Mouse (Mus musculus) bone marrow, adult 2 months (tissue): ENCODE measurements at regions not wholly inside any gene's neighbourhood (a gene's known extent, or its start where the extent isn't known, plus 50 kb on each side); places are given as distances from the start of the nearest gene placed in this dataset.

Experiments used
- H3K27ac ChIP-seq: fragments of 200-500 bp; 2 replicates; pipeline ENCODE4 v1.5.1; 2012; ENCODE audit warnings: low read depth, mild to moderate bottlenecking, control low read depth, inconsistent platforms, low read length; ENCODE audit not compliant: control insufficient read depth, poor library complexity, insufficient read depth
- H3K4me1 ChIP-seq: fragments of 200-500 bp; 2 replicates; pipeline ENCODE4 v1.6.1; 2011; ENCODE audit warnings: low read length; ENCODE audit not compliant: control insufficient read depth, insufficient read depth
- H3K4me3 ChIP-seq: fragments of 200-500 bp; replicated peaks from 2 replicates; pipeline ENCODE3; 2011; ENCODE audit warnings: mild to moderate bottlenecking, low read depth, low read length, control low read depth; ENCODE audit not compliant: control insufficient read depth
- CTCF ChIP-seq: fragments of 200-500 bp; IDR thresholded peaks from 2 replicates; pipeline ENCODE4 v1.5.1; 2011; ENCODE audit warnings: low read length, control low read depth; ENCODE audit not compliant: control insufficient read depth, insufficient read depth
- POLR2A ChIP-seq: fragments of 200-500 bp; IDR thresholded peaks from 2 replicates; pipeline ENCODE4 v1.6.1; 2011; ENCODE audit warnings: low read depth, mild to moderate bottlenecking, control low read depth, low read length, borderline replicate concordance; ENCODE audit not compliant: control insufficient read depth
- whole genome bisulfite sequencing: fragments of 180-500 bp; shearing (Covaris S2); methylation state at CpG from one replicate; pipeline ENCODE4 v1.1.7; 2018; 5-methylcytosine and 5-hydroxymethylcytosine counted together

DNA sequence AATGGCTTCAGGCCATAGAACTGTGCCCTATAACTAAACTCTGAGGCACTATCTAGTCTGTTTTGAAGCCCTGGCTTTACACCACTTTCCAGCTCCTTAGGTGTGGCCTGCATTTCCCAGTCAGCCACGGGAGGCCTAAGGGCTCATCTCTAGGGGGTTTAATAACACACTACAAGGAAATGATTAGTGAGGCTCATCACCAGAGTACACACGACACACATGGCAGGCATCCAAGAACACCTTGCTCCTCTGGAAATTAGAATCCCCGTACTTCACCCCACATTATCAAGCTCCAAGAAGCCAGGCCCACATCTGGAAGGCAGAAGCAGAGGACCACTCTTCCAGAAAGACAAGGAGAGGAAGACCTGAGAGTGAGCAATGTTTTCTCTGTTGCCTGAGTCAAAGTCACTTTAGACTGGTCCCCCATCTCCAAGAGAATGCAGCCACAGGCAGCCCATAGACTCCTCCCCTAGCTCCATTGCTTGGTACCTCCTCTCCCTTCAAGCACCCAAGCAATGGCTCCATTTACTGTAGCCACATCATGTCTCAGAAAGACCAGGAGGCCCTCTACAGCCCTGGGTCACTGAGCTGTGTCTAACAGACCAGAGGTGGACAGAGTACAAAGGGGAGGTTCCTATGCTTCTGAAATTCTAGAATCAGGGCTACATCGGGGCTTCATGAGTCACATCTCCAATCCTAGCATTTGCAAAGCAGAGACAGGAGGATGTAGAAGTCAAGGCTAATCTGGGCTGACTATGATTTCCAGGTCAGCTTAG, 204.0 kb upstream of the Spdye4c start:
- Histone ChIP-seq H3K27ac (no peak overlapping the region), H3K4me3 (no peak overlapping the region), H3K4me1 (no peaks in the 10 kb centered on the region; the same call in 1 of the 2 replicates)
- WGBS: 68% methylated on average over 4 of the region's 4 CpGs
- TF ChIP-seq CTCF: no peak

DNA sequence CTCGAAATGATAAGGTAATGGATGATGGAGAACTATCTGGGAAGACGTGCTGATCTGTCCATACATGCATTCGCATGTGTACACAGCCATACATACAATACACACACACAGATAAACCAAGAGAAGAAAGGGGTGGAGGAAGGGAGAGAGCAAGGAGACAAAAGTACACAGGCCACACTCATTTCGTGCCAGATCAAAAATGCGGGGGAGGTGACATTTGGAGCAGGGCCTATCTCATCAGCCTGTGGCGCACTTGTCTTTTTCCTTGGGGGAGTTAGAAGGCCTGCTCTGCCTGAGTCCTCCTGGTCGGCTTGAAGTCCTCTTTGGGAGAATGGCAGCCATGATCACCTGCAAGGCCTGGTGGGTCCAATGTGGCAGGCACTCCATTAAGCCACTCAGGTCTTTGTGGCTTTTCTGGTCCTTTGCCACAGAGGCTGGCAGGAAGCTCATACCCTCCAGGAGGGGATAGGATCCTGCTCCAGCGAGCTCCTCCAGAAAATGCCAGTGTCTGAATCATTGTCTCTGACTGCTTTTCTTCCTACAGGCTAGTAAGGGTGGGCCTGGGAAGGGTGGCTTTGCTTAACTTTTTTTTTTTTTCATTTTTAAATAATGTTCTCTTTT, 203.0 kb upstream of the Spdye4c start:
- WGBS: 61% methylated on average over 8 of the region's 8 CpGs
- TF ChIP-seq POLR2A (no peak), CTCF (no peak)
- Histone ChIP-seq H3K4me1 (no peaks in the 10 kb centered on the region; the same call in 1 of the 2 replicates), H3K4me3 (no peak overlapping the region), H3K27ac (no peak overlapping the region)

DNA sequence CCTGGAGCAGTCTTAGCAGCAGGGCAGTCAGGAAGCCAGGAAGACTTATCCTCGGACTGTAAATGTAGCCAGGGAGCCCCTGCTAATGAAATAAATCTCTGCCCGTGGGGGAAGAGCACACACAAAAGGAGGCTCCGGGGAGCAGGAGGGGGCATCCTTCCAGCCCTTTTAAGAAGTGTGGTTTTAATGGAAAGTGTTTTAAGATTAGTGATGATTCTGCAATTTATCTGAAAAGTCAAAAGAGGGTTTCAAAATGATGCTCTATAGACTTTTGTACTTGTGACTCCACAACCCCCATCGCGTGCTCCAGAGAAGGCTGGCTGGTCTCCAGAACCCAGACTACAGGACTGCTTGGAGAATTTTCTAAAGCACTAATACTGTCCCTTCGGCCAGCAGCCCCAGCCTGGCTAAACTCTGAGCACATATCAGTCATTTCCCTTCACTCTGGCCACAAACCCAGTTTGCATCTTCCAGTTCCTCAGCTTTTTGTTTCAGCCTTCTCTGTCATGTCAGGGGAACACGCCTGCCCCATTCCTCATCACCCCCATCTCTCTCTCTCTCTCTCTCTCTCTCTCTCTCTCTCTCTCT, 202.0 kb upstream of the Spdye4c start:
- Histone ChIP-seq H3K27ac (no peak overlapping the region), H3K4me3 (no peak overlapping the region), H3K4me1 (no peaks in the 10 kb centered on the region; the same call in 1 of the 2 replicates)
- 41% methylated on average over 7 of the region's 7 CpGs for WGBS
- TF ChIP-seq CTCF (no peak), POLR2A (no peak)

DNA sequence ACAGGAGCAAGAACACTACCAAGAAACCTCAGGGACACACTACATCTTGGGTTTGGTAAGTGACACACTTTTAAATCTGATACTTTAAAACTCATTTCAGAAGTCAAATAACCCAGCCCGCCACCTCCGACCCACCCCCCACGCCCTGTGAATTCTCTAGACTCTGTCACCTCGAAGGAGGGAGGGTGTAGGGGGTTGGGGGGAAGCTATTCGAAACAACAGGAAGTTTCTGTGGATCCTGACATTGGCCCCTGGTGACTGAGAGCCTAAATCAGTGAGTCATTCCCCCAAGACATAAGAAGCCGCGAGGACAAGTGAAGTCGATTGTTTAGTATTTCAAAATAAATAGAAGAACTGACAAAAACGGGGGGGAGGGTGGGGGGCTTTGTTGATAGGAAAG, 198.7 kb upstream of the Spdye4c start:
- WGBS: 5% methylated on average over 9 of the region's 9 CpGs
- no peak for TF ChIP-seq POLR2A
- no peak for TF ChIP-seq CTCF
- Histone ChIP-seq H3K4me1 (no peaks in the 10 kb centered on the region; the same call in 1 of the 2 replicates), H3K27ac (no peak overlapping the region), H3K4me3 (no peak overlapping the region)

DNA sequence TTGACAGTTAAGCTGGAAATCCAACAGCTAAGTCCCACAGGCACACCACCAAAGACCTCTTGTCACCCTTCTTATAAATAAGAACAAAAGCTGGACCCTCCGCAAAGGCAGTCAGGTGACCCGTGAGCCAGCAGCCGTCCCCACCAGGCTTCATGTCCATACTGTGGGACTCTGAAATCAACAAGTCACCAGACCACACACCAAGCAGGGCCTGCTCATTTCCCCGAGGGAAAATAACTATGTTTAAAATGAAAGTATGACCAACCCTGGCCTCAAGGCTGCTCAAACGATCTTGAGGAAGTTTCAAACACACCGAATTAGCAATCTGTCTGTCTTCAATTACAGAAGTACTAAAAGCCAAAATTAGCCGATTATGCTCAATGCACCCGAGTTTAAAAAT, 197.6 kb upstream of the Spdye4c start:
- H3K4me1 ChIP-seq: no peaks in the 10 kb centered on the region; the same call in 1 of the 2 replicates
- H3K4me3 ChIP-seq: no peak overlapping the region
- peak overlapping the region; percentile 22; the same call in 1 of the 2 replicates for H3K27ac ChIP-seq
- TF ChIP-seq CTCF: no peak
- TF ChIP-seq POLR2A: no peak
- WGBS: 16% methylated on average over 8 of the region's 8 CpGs

DNA sequence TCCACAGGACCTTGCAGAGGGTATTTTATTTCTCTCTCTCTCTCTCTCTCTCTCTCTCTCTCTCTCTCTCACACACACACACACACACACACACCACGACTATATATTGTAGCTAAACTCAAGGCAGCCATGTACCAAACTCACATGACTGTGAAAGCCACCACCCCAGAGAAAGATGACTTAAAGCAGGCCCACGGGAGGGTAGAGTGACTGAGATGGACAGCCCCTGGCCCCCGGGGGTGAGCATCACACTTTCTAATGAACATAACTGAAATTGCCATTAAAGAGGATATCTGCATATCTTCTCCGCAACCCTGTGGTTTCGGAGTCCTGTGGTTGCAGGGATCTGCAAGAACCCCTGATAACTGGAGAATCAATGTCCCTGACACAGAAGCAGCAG, 197.1 kb upstream of the Spdye4c start:
- 44% methylated on average over 5 of the region's 5 CpGs for WGBS
- Histone ChIP-seq H3K4me3 (no peak overlapping the region), H3K27ac (no peak overlapping the region), H3K4me1 (no peaks in the 10 kb centered on the region; the same call in 1 of the 2 replicates)
- TF ChIP-seq CTCF: no peak
- no peak for TF ChIP-seq POLR2A

DNA sequence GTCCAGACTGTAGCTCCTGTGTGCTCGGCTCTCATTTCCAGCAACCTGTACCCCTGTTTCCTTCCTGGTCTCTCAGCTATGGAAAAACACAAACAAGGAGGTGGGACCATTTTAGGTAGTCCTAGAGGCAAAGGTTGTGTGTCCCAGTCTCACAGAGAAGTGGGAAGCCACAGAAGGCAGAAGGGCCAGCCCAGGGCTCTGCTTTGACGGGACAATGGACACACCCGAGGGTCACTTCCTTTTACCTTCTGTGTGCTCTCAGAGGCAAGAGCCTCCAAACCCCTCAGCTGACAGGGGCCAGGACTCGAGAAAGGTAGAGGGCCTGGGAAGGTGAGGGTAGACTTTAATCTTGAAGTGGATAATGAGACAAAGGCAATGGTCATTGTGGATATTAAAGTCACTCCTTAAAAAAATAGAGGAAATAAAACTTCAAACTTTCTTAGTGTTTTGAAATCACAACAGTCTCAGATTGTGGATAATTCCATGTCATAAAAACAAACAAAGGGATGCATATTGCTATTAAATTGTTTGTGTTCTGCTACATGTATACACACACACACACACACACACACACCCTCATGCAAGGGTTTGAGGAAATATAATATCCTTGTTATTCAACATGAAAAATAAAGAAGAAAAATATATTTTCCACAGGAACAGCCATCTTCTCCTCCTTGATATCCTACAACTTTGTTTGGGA, 195.6 kb upstream of the Spdye4c start:
- H3K4me3 ChIP-seq: no peak overlapping the region
- no peak overlapping the region; the same call in 1 of the 2 replicates for H3K27ac ChIP-seq
- no peaks in the 10 kb centered on the region; the same call in 1 of the 2 replicates for H3K4me1 ChIP-seq
- no peak for TF ChIP-seq POLR2A
- no peak for TF ChIP-seq CTCF
- 21% methylated on average over 4 of the region's 4 CpGs for WGBS

DNA sequence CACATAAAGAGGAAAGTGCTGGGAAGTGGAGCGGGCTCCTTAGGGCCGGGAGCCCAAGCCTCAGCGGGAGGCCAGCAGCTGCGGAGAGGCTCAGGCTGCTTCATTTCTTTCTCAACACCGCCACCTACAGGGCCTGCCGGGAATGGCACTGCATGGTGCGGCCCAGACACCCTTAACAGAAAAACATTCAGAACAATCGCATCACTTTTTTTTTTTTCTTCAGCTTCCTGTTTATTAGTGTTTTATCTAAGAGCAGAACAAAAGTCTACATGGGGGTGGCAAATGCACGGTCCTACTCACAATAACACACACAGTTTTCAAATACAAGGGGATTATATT, 195.0 kb upstream of the Spdye4c start:
- TF ChIP-seq CTCF: peak; percentile 94
- no peak for TF ChIP-seq POLR2A
- H3K27ac ChIP-seq: no peak overlapping the region
- WGBS: 1% methylated on average over 9 of the region's 9 CpGs
- no peaks in the 10 kb centered on the region; the same call in 1 of the 2 replicates for H3K4me1 ChIP-seq
- no peak overlapping the region for H3K4me3 ChIP-seq
